ENCODE assay signal across 8 mouse cellular contexts in the genomic region with DNA sequence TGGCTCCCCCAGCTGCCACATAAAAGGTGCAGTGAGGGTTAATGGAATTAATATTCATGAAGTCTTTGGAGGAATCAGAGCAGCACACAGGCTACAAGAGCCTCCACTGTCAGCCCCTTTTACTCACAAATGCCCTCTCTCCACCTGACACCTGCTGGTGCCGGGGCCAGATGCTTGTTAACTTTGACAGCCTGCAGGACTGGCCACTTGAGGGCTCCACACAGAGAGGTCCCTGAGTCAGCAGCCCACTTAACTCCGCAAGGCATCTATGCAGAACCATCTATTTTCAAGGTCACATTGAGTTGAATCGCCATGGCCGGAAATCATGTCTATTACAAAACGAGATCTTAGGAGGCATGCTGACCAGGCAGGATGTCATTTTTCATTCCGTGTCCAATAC. TPM values are rescaled to one million over a fixed set of nuclear protein-coding genes. Genes with fewer than 3 reads are reported as not detected.
A peak's percentile ranks its signal among the peaks of the same experiment; 100 is the strongest.
DNase-seq lines count a peak whose midpoint lies in the region; ATAC-seq and TF ChIP-seq lines count a peak whose summit lies in the region.

No protein-coding gene starts in this region.

- no peaks in the 10 kb centered on the region for H3K9me3 ChIP-seq in heart, embryonic 11.5 days (replicated peaks; ENCODE audit: control insufficient read depth, low read length)
- H3K9me3 ChIP-seq in kidney, postnatal 0 days (replicated peaks; ENCODE audit: low read length), result no peaks in the 10 kb centered on the region
- H3K9me3 ChIP-seq in neural tube, embryonic 11.5 days (ENCODE audit: control insufficient read depth, low read length), result no peaks in the 10 kb centered on the region

- H3K4me3 ChIP-seq in heart, embryonic 11.5 days (ENCODE audit: low read depth, low read length), result no peak overlapping the region
- no peak overlapping the region for H3K4me3 ChIP-seq in kidney, postnatal 0 days (replicated peaks; ENCODE audit: low read depth, low read length)
- H3K4me3 ChIP-seq in neural tube, embryonic 11.5 days (ENCODE audit: low read depth, low read length), result no peak overlapping the region

- TF ChIP-seq CTCF in kidney, postnatal 0 days (IDR thresholded peaks at IDR 0.05; ENCODE audit: low read depth), result peak; percentile 58

- no peak; the same call in 1 of the 2 replicates for ATAC-seq in heart, embryonic 11.5 days (replicated peaks; ENCODE audit: insufficient number of reproducible peaks, low FRiP score, low TSS enrichment)
- ATAC-seq in kidney, postnatal 0 days (replicated peaks; ENCODE audit: low FRiP score, low read depth), result no peak
- no peak; the same call in 1 of the 2 replicates for ATAC-seq in neural tube, embryonic 11.5 days (ENCODE audit: insufficient read depth, low FRiP score, low TSS enrichment)

- peaks cover 30% of the 10 kb centered on the region for H3K4me1 ChIP-seq in heart, embryonic 11.5 days (ENCODE audit: control insufficient read depth, insufficient read depth, low read length)
- H3K4me1 ChIP-seq in kidney, postnatal 0 days (replicated peaks; ENCODE audit: insufficient read depth, low read length), result no peaks in the 10 kb centered on the region
- H3K4me1 ChIP-seq in neural tube, embryonic 11.5 days (ENCODE audit: control insufficient read depth, insufficient read depth, low read length), result 0 out of 2 replicates have a peak, but pooled peaks cover 6% of the 10 kb centered on the region

- H3K4me2 ChIP-seq in heart, embryonic 11.5 days, result no peak overlapping the region
- no peak overlapping the region for H3K4me2 ChIP-seq in kidney, postnatal 0 days (ENCODE audit: low read length)
- H3K4me2 ChIP-seq in neural tube, embryonic 11.5 days (ENCODE audit: low read depth), result no peak overlapping the region

- no peaks in the 10 kb centered on the region for H3K36me3 ChIP-seq in heart, embryonic 11.5 days (ENCODE audit: control insufficient read depth, insufficient read depth, low read length)
- no peaks in the 10 kb centered on the region for H3K36me3 ChIP-seq in kidney, postnatal 0 days (ENCODE audit: insufficient read depth, low read length)
- no peaks in the 10 kb centered on the region for H3K36me3 ChIP-seq in neural tube, embryonic 11.5 days (ENCODE audit: control insufficient read depth, insufficient read depth, low read length)

- DNase-seq in layer of hippocampus, postnatal 10 days (ENCODE audit: low spot score in 2 of 2), result peak; percentile 30 to 49
- no peak for DNase-seq in layer of hippocampus, adult 18-20 months (ENCODE audit: low spot score in 2 of 2)
- peak; percentile 59 for DNase-seq in kidney, postnatal 0 days (ENCODE audit: low spot score)
- peak; percentile 60 for DNase-seq in neural tube, embryonic 11.5 days (ENCODE audit: low spot score)
- no peak for DNase-seq in urinary bladder, adult 18-20 months (ENCODE audit: low spot score in 2 of 2)
- no peak for DNase-seq in natural killer cell, adult 2 months (ENCODE audit: low spot score in 2 of 2)
- DNase-seq in thymus, postnatal 36 days, result no peak

- no peak overlapping the region for H3K9ac ChIP-seq in heart, embryonic 11.5 days (ENCODE audit: low read depth, low read length)
- no peak overlapping the region for H3K9ac ChIP-seq in kidney, postnatal 0 days (ENCODE audit: low read depth, low read length)
- no peak overlapping the region for H3K9ac ChIP-seq in neural tube, embryonic 11.5 days (ENCODE audit: low read length)

- peak overlapping the region; percentile 75 for H3K27ac ChIP-seq in heart, embryonic 11.5 days (ENCODE audit: low read depth, low read length)
- no peak overlapping the region for H3K27ac ChIP-seq in kidney, postnatal 0 days
- H3K27ac ChIP-seq in neural tube, embryonic 11.5 days (ENCODE audit: low read depth, low read length), result no peak overlapping the region

- no peaks in the 10 kb centered on the region for H3K27me3 ChIP-seq in heart, embryonic 11.5 days (ENCODE audit: control insufficient read depth, insufficient read depth, low read length)
- H3K27me3 ChIP-seq in kidney, postnatal 0 days (ENCODE audit: insufficient read depth, low read length), result no peaks in the 10 kb centered on the region
- no peaks in the 10 kb centered on the region for H3K27me3 ChIP-seq in neural tube, embryonic 11.5 days (ENCODE audit: control insufficient read depth, insufficient read depth, low read length)

- WGBS in heart, embryonic 11.5 days (ENCODE audit: insufficient replicate concordance), result 34% methylated on average over 6 of the region's 6 CpGs
- WGBS in kidney, postnatal 0 days, result 44% methylated on average over 6 of the region's 6 CpGs
- 50% methylated on average over 6 of the region's 6 CpGs for WGBS in neural tube, embryonic 11.5 days

RNA-seq across cellular contexts. Expression of a gene that starts 57.5 kb away (rescaled TPM):
- total RNA-seq in layer of hippocampus, postnatal 10 days (2021), result 10 to 100 TPM; 29.7 to 30.8 TPM
- total RNA-seq in layer of hippocampus, adult 18-20 months (2021), result 10 to 100 TPM; 23.4 to 23.5 TPM
- 39.8 and 42.6 TPM in 2 replicates for polyA plus RNA-seq in heart, embryonic 11.5 days (2014; fragmentation: Nextera tagmentation; extraction: Ambion mirVana)
- polyA plus RNA-seq in kidney, postnatal 0 days (2015; fragmentation: Nextera tagmentation; extraction: Ambion mirVana), result 11.2 and 13.1 TPM in 2 replicates
- polyA plus RNA-seq in neural tube, embryonic 11.5 days (2014; fragmentation: Nextera tagmentation; extraction: Ambion mirVana), result 20.6 and 23.0 TPM in 2 replicates

Comparison
In these comparisons a context has a peak if more than half of its experiments do, and no peak if none do; other contexts are left out.
1. DNase-seq: peak in layer of hippocampus, postnatal 10 days (2 of 2), kidney, postnatal 0 days (single experiment) and neural tube, embryonic 11.5 days (single experiment); none in layer of hippocampus, adult 18-20 months (0 of 2), urinary bladder, adult 18-20 months (0 of 2), natural killer cell, adult 2 months (0 of 2) and thymus, postnatal 36 days (0 of 2).